Mouse (Mus musculus) limb, embryonic 14.5 days (tissue): ENCODE measurements around the gene Prdm1. TPM values are rescaled to one million over a fixed set of nuclear protein-coding genes. Genes with fewer than 3 reads are reported as not detected.

Source experiments
- ATAC-seq: fragments of 200-750 bp; cut with Nextera tagmentation; 2 replicates; pipeline ENCODE4 v1.8.0; 2017; ENCODE audit warnings: low read depth, moderate number of reproducible peaks, moderate TSS enrichment; ENCODE audit not compliant: low FRiP score
- DNase-seq: peaks from one replicate; pipeline ENCODE4 v3.0.0-alpha.2; 2015; ENCODE audit warnings: low spot score
- H3K27ac ChIP-seq: fragments of 300-500 bp; sonication (generic); replicated peaks from 2 replicates; pipeline ENCODE4 v1.5.1; 2014; ENCODE audit warnings: low read depth, mild to moderate bottlenecking, low read length, moderate library complexity, mixed read lengths
- H3K27me3 ChIP-seq: fragments of 300-500 bp; sonication (generic); 2 replicates; pipeline ENCODE4 v1.6.1; 2014; ENCODE audit warnings: low read length, mixed read lengths; ENCODE audit not compliant: control insufficient read depth, insufficient read depth
- H3K36me3 ChIP-seq: fragments of 300-500 bp; sonication (generic); 2 replicates; pipeline ENCODE4 v1.6.1; 2014; ENCODE audit warnings: mild to moderate bottlenecking, low read length, moderate library complexity, mixed read lengths; ENCODE audit not compliant: control insufficient read depth, insufficient read depth
- H3K4me1 ChIP-seq: fragments of 300-500 bp; sonication (generic); 2 replicates; pipeline ENCODE4 v1.6.1; 2014; ENCODE audit warnings: antibody characterized with exemption, low read length, mixed read lengths; ENCODE audit not compliant: control insufficient read depth, insufficient read depth
- H3K4me2 ChIP-seq: fragments of 300-500 bp; sonication (generic); replicated peaks from 2 replicates; pipeline ENCODE4 v1.6.1; 2014; ENCODE audit warnings: low read depth, mild to moderate bottlenecking, low read length, moderate library complexity; ENCODE audit not compliant: severe bottlenecking
- H3K4me3 ChIP-seq: fragments of 300-500 bp; sonication (generic); replicated peaks from 2 replicates; pipeline ENCODE4 v1.5.1; 2014; ENCODE audit warnings: low read length
- H3K9ac ChIP-seq: fragments of 300-500 bp; sonication (generic); 2 replicates; pipeline ENCODE4 v1.6.1; 2014; ENCODE audit warnings: mild to moderate bottlenecking, low read depth, low read length, moderate library complexity; ENCODE audit not compliant: severe bottlenecking
- H3K9me3 ChIP-seq: fragments of 300-500 bp; sonication (generic); 2 replicates; pipeline ENCODE4 v1.6.1; 2016; ENCODE audit warnings: low read length; ENCODE audit not compliant: control insufficient read depth
- POLR2A ChIP-seq: fragments of 200-500 bp; IDR thresholded peaks from 2 replicates; pipeline ENCODE4 v1.8.0; 2012; ENCODE audit warnings: inconsistent platforms, mild to moderate bottlenecking, moderate library complexity, borderline replicate concordance; ENCODE audit not compliant: insufficient read depth, insufficient read length; ENCODE audit errors: extremely low read depth
- WGBS: fragments of 180-500 bp; shearing (Covaris S2); extraction: QIAGEN DNeasy Blood & Tissue Kit; methylation state at CpG from one replicate; pipeline ENCODE4 v1.1.7; 2014; 5-methylcytosine and 5-hydroxymethylcytosine counted together
- polyA plus RNA-seq, 2 experiments: library from polyadenylated mRNA; depleted of rRNA in 1 of 2; stranded (reverse) in 1 of 2; unstranded in 1 of 2; fragments of >200 nt; fragmentation: Nextera tagmentation in 1 of 2; extraction: Ambion mirVana in 1 of 2; gene quantifications; 2 replicates each; pipeline versions ENCODE4 v1.2.1 to v1.2.3; 2012 to 2014

The Prdm1 gene
- polyA plus RNA-seq, 2 experiments: 4.8 to 5.7 TPM

DNA sequence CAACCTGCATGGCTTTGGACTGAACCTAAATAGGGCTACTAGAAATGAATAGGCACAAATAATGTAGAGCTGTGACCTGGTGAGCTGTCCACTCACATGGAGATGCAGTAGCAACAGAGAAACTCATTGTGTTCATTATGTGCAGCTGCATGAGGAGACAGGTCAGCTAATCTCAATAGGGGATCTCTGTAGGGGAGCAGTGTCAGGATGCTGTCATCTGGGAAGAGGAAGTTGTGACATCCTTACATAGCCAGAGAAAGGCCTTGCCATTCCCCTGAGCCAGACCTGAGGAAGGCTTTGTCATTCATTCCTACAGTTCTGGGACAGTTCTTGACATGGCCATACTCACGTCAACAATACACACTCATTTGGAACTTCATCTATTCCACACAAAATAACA, 25.3 kb upstream of the Prdm1 start:
- no peak for ATAC-seq
- Histone ChIP-seq H3K27ac (no peak overlapping the region), H3K36me3 (no peaks in the 10 kb centered on the region), H3K4me1 (no peaks in the 10 kb centered on the region), H3K4me2 (no peak overlapping the region), H3K27me3 (no peaks in the 10 kb centered on the region), H3K9ac (no peak overlapping the region), H3K4me3 (no peak overlapping the region), H3K9me3 (peaks cover 4% of the 10 kb centered on the region; the same call in 1 of the 2 replicates)
- DNase-seq: no peak
- no peak for TF ChIP-seq POLR2A
- WGBS: 95% methylated on average over 1 of the region's 1 CpGs

DNA sequence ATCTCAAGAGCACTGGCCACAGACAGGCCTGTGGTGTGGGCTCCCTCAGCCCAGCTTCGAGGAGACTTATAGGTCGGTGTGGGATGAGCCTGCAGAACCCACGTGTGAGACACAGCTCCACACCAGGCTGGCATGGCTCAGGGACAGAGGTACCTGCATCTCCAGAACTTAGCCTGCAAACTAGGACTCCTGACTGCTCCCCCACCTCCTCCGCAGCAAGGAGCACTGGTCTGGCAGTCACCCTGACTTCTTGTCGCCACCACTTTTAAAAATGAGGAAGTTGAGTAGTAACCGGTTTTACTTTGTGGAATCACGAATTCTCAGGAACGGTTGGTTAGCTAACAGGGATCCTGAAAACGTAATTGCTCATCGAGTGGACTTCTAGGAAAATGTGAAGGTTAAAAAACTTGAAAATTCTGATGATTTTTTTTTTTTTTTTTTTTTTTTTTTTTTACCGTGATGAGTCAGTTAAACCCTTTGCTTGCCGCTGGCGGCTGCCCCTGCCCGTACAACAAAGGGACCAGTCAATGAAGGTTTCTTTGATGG, 10.8 kb upstream of the Prdm1 start:
- 13% methylated on average over 14 of the region's 14 CpGs for WGBS
- Histone ChIP-seq H3K36me3 (no peaks in the 10 kb centered on the region), H3K27me3 (no peaks in the 10 kb centered on the region), H3K4me3 (no peak overlapping the region), H3K4me1 (no peaks in the 10 kb centered on the region), H3K4me2 (no peak overlapping the region), H3K9ac (no peak overlapping the region), H3K9me3 (0 out of 2 replicates have a peak, but pooled peaks cover 4% of the 10 kb centered on the region), H3K27ac (no peak overlapping the region)
- no peak for ATAC-seq
- TF ChIP-seq POLR2A: no peak
- DNase-seq: no peak

DNA sequence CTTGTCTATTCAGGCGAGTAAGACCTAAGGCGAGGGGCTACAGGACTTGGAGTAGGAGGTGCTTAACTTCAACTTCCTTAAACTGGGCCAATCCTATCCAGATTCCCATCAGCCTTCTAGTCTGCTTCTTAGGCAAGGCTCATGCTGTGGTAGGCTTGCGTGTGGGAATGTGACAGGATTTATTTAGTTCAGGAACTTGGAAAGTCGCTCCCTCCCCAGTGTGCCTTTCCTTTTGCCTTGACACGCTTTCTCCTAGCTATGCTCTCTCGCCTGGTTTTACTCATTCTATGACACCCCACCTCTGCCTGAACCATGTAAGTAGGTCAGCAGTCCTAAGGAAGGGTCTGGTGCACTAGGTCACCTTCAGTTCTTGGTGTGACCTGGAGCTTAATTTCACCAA, 9.8 kb upstream of the Prdm1 start:
- Histone ChIP-seq H3K9ac (no peak overlapping the region), H3K27ac (no peak overlapping the region), H3K9me3 (no peaks in the 10 kb centered on the region), H3K4me1 (no peaks in the 10 kb centered on the region), H3K27me3 (no peaks in the 10 kb centered on the region), H3K4me2 (no peak overlapping the region), H3K36me3 (no peaks in the 10 kb centered on the region), H3K4me3 (no peak overlapping the region)
- DNase-seq (no peak), ATAC-seq (no peak)
- WGBS: 61% methylated on average over 6 of the region's 6 CpGs
- no peak for TF ChIP-seq POLR2A

DNA sequence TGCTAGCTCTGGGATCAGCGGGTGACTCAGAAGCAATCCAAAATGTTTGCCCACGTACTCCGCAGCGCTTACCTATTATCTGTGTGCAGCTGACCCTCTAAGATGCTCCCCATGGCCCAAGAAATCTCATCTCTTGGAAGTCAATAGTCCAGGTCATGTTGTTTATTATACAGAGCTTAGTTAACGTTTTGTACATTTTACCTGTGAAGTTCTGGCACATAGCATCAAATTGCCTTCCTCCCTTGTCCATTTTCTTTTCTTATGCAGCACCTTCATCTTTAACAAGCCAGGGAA, 1.7 kb upstream of the Prdm1 start:
- peak overlapping the region; percentile 53; the same call in 1 of the 2 replicates for H3K9ac ChIP-seq
- H3K4me3 ChIP-seq: peak overlapping the region; percentile 52
- H3K27ac ChIP-seq: no peak overlapping the region
- no peaks in the 10 kb centered on the region for H3K36me3 ChIP-seq
- peaks cover 21% of the 10 kb centered on the region; the same call in 1 of the 2 replicates for H3K27me3 ChIP-seq
- H3K4me2 ChIP-seq: peak overlapping the region; percentile 81
- TF ChIP-seq POLR2A: no peak
- no peak for ATAC-seq
- H3K9me3 ChIP-seq: no peaks in the 10 kb centered on the region
- H3K4me1 ChIP-seq: peaks cover 12% of the 10 kb centered on the region
- 1% methylated on average over 5 of the region's 5 CpGs for WGBS
- DNase-seq: no peak

DNA sequence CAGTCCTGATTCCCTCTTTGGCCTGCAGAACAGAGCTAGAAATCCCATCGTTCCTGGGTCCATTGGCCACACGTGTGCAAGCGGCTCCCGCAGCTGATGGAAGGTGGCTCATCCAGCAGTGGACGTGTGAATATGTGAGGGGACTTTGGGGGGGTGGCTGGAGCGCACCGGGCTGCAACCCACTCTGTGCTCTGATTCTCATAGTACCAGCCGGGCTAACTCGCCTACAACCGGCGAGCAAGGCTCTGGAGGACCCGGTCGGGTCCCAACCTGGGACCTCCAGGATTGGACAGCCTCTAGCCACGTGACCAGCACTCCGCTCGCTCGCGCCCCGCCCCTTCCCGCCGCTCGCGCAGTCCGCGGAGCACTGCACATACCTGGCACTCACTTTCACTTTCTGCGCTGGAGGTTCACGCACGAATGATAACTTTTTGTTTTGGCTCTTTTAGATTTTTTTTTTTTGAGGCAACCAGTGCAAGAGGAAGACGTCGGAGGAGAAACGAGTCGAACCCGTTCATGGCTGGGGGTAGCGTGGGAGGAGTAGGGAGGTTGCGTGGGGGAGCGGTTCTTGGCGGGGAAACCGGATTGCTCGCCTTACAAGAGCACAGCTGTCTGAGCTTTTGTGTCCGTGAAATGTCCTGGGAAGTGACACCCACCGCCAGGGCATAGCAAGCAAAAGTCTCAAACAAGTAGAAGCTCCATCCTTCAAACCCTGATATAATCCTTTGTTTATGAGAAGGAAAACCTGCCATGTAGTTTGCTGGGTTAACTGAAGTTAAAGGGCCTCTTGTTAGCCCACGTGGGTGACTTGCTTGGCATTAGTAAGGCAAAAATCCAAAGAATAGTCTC, 1.1 kb upstream of the Prdm1 start:
- no peaks in the 10 kb centered on the region for H3K36me3 ChIP-seq
- 0% methylated on average over 42 of the region's 42 CpGs for WGBS
- DNase-seq (peak; percentile 90), ATAC-seq (peak; percentile 99)
- H3K9ac ChIP-seq: peak overlapping the region; percentile 53
- no peak for TF ChIP-seq POLR2A
- H3K9me3 ChIP-seq: no peaks in the 10 kb centered on the region
- H3K4me3 ChIP-seq: peak overlapping the region; percentile 52
- H3K4me1 ChIP-seq: peaks cover 12% of the 10 kb centered on the region
- H3K27ac ChIP-seq: no peak overlapping the region
- peaks cover 21% of the 10 kb centered on the region; the same call in 1 of the 2 replicates for H3K27me3 ChIP-seq
- H3K4me2 ChIP-seq: peak overlapping the region; percentile 81
